Mouse (Mus musculus): ENCODE data around the gene Jazf1. TPM values are rescaled to one million over a fixed set of nuclear protein-coding genes. Genes with fewer than 3 reads are reported as not detected.

Jazf1 gene
- polyA plus RNA-seq, 1 experiment, result not detected

DNA sequence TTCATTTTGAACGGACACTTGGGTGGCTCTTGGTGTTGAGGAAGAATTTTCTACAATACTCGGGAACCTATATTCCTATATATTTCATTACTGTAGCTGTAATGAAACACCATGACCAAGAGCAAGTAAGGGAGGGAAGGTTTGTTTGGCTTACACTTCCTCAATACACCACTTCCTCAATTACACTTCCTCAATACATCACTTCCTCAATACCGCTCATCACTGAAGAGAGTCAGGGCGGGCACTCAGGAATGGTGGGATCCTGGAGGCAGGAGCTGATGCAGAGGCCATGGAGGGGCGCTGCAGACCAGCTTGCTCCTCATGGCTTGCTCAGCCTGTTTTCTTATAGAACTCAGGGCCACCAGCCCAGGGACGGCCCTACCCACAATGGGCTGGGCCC is 225.8 kb downstream of the Jazf1 start:
- TF ChIP-seq GATA1 (IDR thresholded peaks at IDR 0.05; ENCODE audit: low read length), result no peak
- TF ChIP-seq TAL1 (IDR thresholded peaks at IDR 0.05; ENCODE audit: low read length), result no peak
- Histone ChIP-seq H3K9me3 (ENCODE audit: control insufficient read depth, low read length) (no peaks in the 10 kb centered on the region), H3K36me3 (ENCODE audit: control insufficient read depth) (no peaks in the 10 kb centered on the region), H3K4me1 (ENCODE audit: control insufficient read depth) (no peaks in the 10 kb centered on the region), H3K4me3 (replicated peaks) (no peak overlapping the region), H3K27me3 (ENCODE audit: control insufficient read depth) (no peaks in the 10 kb centered on the region)

DNA sequence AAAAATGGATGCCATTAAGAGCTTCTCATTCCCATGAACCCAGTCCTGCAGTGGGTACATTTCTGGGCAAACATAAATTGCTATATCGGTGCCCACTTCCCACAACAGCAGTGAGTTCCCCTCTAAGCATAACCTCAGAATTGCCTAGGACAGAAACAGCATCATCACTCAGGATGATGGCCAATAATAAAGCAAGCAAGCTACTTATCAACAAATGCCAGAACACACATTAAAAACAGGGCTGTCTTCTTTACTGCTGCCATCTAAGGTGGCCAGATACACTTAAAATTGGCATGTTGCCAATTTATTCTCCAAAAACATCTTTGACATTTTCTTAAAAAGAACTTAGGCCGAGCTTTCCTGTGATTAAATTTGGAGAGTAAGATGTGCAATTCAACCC is 226.8 kb downstream of the Jazf1 start:
- Histone ChIP-seq H3K4me3 (replicated peaks) (no peak overlapping the region), H3K36me3 (ENCODE audit: control insufficient read depth) (no peaks in the 10 kb centered on the region), H3K27me3 (ENCODE audit: control insufficient read depth) (no peaks in the 10 kb centered on the region), H3K4me1 (ENCODE audit: control insufficient read depth) (no peaks in the 10 kb centered on the region), H3K9me3 (ENCODE audit: control insufficient read depth, low read length) (no peaks in the 10 kb centered on the region)
- TF ChIP-seq TAL1 (IDR thresholded peaks at IDR 0.05; ENCODE audit: low read length), result no peak
- TF ChIP-seq GATA1 (IDR thresholded peaks at IDR 0.05; ENCODE audit: low read length), result no peak

DNA sequence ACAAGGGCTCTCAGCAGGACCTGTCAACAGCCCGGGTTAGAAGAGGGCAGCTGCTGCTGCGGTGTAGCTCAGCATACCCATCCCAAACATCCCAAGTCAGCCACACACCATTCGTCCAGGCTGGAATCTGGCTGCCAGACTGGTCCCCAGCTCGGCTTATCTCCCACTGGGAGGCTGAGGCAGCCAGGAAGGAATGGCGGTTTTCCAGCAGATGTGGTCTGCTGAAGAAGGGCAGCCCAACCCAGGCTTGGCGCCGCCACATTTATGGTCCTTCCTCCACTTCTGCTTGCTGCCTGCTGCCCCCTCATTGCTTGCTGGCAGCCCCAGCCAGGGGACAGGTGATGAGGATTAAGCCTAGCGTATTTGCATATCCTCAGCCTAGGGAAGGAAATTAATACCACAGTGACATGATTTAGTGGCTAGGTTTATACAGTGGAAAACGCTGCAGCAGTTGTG is 227.8 kb downstream of the Jazf1 start:
- TF ChIP-seq TAL1 (IDR thresholded peaks at IDR 0.05; ENCODE audit: low read length), result no peak
- no peak for TF ChIP-seq GATA1 (IDR thresholded peaks at IDR 0.05; ENCODE audit: low read length)
- Histone ChIP-seq H3K4me3 (replicated peaks) (no peak overlapping the region), H3K27me3 (ENCODE audit: control insufficient read depth) (no peaks in the 10 kb centered on the region), H3K36me3 (ENCODE audit: control insufficient read depth) (no peaks in the 10 kb centered on the region), H3K4me1 (ENCODE audit: control insufficient read depth) (no peaks in the 10 kb centered on the region), H3K9me3 (ENCODE audit: control insufficient read depth, low read length) (no peaks in the 10 kb centered on the region)

DNA sequence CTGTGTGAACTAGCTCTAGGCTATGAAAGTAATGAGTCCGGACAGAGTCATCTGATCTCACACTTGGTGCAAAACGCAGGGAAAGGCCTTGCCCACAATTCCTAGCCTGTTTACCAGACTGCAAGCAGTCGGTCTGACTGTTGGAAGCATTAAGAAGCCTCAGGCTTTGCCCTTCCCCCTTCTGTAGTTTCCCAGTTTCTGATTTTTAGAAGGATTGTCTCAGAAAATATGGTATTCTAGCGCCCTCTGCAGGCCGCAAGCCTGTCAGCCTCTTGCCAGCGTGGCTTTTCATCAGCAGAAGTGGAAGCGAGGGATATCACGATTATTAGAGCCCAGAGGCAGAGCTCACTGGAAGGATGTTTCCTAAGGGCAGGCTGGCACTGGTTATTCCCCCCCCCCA is 229.7 kb downstream of the Jazf1 start:
- TF ChIP-seq GATA1 (IDR thresholded peaks at IDR 0.05; ENCODE audit: low read length) (no peak), TAL1 (IDR thresholded peaks at IDR 0.05; ENCODE audit: low read length) (no peak)
- H3K4me3 ChIP-seq (replicated peaks), result no peak overlapping the region
- H3K27me3 ChIP-seq (ENCODE audit: control insufficient read depth), result no peaks in the 10 kb centered on the region

DNA sequence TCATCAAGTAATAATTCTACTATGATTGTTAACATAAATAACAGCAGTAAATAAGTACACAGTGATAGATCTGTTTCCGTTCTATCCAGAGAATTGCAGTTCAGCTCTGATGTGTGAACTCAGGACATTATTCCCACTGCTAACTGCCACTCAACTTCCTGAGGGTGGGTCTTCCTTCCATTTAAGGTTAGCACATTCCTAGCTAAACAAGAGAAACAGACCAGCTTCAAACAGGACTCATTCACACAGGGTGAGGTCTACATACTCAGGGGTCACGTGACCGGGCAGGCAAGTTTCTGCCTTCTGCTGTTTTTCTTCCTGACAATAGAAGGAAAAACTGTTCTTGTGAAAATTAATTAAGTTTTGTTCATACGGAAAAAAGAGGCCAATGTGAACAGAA is 230.6 kb downstream of the Jazf1 start:
- TF ChIP-seq TAL1 (IDR thresholded peaks at IDR 0.05; ENCODE audit: low read length) (no peak), GATA1 (IDR thresholded peaks at IDR 0.05; ENCODE audit: low read length) (no peak)
- H3K36me3 ChIP-seq (ENCODE audit: control insufficient read depth), result no peaks in the 10 kb centered on the region
- H3K4me3 ChIP-seq (replicated peaks), result no peak overlapping the region
- H3K4me1 ChIP-seq (ENCODE audit: control insufficient read depth), result no peaks in the 10 kb centered on the region
- no peaks in the 10 kb centered on the region for H3K27me3 ChIP-seq (ENCODE audit: control insufficient read depth)
- no peaks in the 10 kb centered on the region for H3K9me3 ChIP-seq (ENCODE audit: control insufficient read depth, low read length)

More for the DNA sequence above, 229.7 kb downstream of the Jazf1 start:
- Histone ChIP-seq H3K36me3 (ENCODE audit: control insufficient read depth) (no peaks in the 10 kb centered on the region), H3K4me1 (ENCODE audit: control insufficient read depth) (no peaks in the 10 kb centered on the region), H3K9me3 (ENCODE audit: control insufficient read depth, low read length) (no peaks in the 10 kb centered on the region)

- no peaks in the 10 kb centered on the region for H3K9me3 ChIP-seq (ENCODE audit: control insufficient read depth, low read length)
- TF ChIP-seq GATA1 (IDR thresholded peaks at IDR 0.05; ENCODE audit: low read length), result no peak
- no peak for TF ChIP-seq TAL1 (IDR thresholded peaks at IDR 0.05; ENCODE audit: low read length)
- H3K4me3 ChIP-seq (replicated peaks), result no peak overlapping the region
- H3K36me3 ChIP-seq (ENCODE audit: control insufficient read depth), result no peaks in the 10 kb centered on the region
- no peaks in the 10 kb centered on the region for H3K4me1 ChIP-seq (ENCODE audit: control insufficient read depth)
- H3K27me3 ChIP-seq (ENCODE audit: control insufficient read depth), result no peaks in the 10 kb centered on the region
Measured at GRCm38 (mm10) chr6:52836201-52836950, 232.1 kb downstream of the Jazf1 start.

DNA sequence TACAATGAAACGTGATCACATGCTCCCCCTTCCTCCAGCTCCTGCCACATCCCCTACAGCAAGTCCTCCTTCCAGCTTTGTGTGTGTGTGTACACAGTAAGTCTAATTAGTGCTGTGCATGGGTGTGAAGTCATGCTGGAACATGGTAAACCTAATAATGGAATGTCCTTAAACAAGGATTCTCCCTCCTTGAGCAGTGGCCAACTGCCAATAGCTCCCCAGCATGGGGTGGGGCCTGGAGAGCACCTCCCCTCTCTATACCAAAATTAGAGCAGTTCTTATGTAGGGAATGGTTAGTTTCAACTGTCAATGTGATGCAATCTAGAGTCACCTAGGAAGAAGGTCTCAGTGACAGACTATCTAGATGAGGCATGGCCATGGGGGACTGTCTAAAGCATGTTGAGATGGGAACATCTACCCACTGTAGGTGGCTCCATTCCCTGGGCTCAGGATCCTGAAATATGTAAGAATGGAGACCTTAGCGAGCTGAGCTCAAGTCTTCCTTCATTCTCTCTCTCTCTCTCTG is 240.6 kb downstream of the Jazf1 start:
- Histone ChIP-seq H3K4me1 (ENCODE audit: control insufficient read depth) (no peaks in the 10 kb centered on the region), H3K36me3 (ENCODE audit: control insufficient read depth) (no peaks in the 10 kb centered on the region)
- TF ChIP-seq TAL1 (IDR thresholded peaks at IDR 0.05; ENCODE audit: low read length), result no peak
- TF ChIP-seq GATA1 (IDR thresholded peaks at IDR 0.05; ENCODE audit: low read length), result no peak

DNA sequence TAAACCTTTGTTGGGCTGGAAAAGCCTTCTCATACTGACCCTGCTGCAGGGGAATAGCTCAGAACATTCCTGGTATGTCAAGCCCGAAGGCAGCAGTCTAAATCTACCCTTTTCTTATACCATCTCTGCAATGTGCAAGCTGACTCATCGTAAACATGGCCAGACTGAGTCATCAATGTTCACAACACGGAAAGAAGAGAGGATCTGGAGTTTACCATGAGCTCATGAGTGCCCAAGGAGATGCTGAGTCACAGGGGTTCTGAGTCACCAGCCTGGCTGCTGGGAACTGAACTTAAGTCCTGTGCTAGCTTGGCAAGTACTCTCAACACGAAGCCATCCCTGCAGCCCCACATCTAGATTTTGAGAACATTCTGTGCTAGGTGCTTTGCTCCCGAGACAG is 242.9 kb downstream of the Jazf1 start:
- H3K36me3 ChIP-seq (ENCODE audit: control insufficient read depth), result no peaks in the 10 kb centered on the region
- no peaks in the 10 kb centered on the region for H3K9me3 ChIP-seq (ENCODE audit: control insufficient read depth, low read length)
- no peak overlapping the region for H3K4me3 ChIP-seq (replicated peaks)
- no peaks in the 10 kb centered on the region for H3K4me1 ChIP-seq (ENCODE audit: control insufficient read depth)
- TF ChIP-seq TAL1 (IDR thresholded peaks at IDR 0.05; ENCODE audit: low read length) (no peak), GATA1 (IDR thresholded peaks at IDR 0.05; ENCODE audit: low read length) (no peak)
- no peaks in the 10 kb centered on the region for H3K27me3 ChIP-seq (ENCODE audit: control insufficient read depth)

More for the DNA sequence above, 240.6 kb downstream of the Jazf1 start:
- Histone ChIP-seq H3K4me3 (replicated peaks) (no peak overlapping the region), H3K27me3 (ENCODE audit: control insufficient read depth) (no peaks in the 10 kb centered on the region), H3K9me3 (ENCODE audit: control insufficient read depth, low read length) (no peaks in the 10 kb centered on the region)

- no peaks in the 10 kb centered on the region for H3K27me3 ChIP-seq (ENCODE audit: control insufficient read depth)
- no peaks in the 10 kb centered on the region for H3K36me3 ChIP-seq (ENCODE audit: control insufficient read depth)
- H3K9me3 ChIP-seq (ENCODE audit: control insufficient read depth, low read length), result no peaks in the 10 kb centered on the region
- no peak for TF ChIP-seq GATA1 (IDR thresholded peaks at IDR 0.05; ENCODE audit: low read length)
- no peak for TF ChIP-seq TAL1 (IDR thresholded peaks at IDR 0.05; ENCODE audit: low read length)
- H3K4me3 ChIP-seq (replicated peaks), result no peak overlapping the region
- no peaks in the 10 kb centered on the region for H3K4me1 ChIP-seq (ENCODE audit: control insufficient read depth)
Measured at GRCm38 (mm10) chr6:52824977-52825482, 243.4 kb downstream of the Jazf1 start.
